Mouse (Mus musculus) CD8-positive naive resting alpha-beta T cell, adult 2 months (primary cell): ENCODE results near the gene Ltbp4.
A peak's percentile ranks its signal among the peaks of the same experiment; 100 is the strongest.

Experiments used
- DNase-seq, 2 experiments: peaks; one replicate each; pipeline ENCODE4 v3.0.0; 2022; ENCODE audit warnings: low read depth in 2 of 2, low spot score in 2 of 2

Ltbp4 gene

DNA sequence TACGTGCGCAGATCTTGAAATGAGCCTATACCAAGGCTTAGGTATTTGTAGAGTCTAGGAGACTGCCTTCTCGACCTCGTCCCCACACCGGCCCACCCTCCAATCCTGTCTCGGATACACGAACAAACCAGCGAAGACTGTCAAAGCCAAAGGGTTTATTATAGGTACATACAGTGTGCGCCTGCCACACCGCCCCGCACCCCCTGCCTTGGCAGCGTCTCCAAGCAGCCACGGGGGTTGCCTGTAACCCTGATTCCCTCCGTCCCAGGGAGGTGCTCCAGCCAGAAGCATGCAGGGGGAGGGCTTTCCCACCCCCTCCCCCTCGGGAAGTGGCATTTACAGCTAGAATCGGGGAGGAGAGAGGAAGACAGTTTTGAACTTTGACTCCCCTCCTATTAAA, 18.8 kb upstream of the Ltbp4 start:
- no peak for DNase-seq

DNA sequence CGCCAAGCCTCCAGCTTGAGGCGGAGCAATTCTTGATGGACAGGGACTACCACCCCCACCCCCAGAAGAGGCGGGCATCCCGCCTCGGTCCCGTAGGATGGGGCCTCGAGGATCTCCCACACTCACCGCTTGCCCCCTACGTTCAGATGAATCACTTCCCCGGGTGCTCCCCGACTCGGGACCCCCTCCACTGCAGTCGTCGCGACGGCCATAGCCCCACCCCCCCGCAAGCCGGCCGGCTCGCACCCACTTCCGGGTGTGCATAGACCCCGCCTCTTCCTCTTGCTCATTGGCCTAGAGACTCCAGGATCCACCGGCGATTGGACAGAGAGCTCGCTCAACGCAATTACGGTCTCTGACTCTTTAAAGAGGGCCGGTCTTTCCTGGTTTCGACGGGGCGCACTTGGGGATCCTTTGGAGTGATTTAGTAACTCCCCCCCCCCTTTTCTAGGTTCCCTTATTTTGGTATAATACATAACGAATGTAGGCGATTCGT, 18.3 kb upstream of the Ltbp4 start, which contains the start of gene Shkbp1:
TSS of gene Shkbp1 (minus strand) at position 275 of the 496 bp plus-strand sequence.
- peak; percentile 73 to 81 for DNase-seq

DNA sequence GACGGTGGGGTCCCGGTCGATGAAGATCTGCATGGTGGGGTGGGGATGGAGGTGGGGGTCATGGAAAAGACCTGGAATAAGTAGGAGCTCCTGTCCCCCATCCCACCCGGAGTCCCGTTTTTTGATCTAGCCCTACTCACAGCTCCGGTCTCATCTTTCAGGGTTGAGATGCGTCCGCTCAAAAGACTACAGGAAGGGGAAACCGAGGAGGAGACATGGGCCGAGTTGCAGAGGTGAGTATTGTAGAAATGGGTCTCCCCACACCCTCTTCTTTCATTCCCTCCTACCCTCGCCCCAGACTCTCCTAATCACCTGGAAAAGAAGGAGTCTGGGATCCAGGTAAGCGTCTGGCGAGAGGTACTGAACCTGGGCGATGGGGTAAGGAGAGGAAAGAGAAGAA, 17.8 kb upstream of the Ltbp4 start:
- no peak for DNase-seq

DNA sequence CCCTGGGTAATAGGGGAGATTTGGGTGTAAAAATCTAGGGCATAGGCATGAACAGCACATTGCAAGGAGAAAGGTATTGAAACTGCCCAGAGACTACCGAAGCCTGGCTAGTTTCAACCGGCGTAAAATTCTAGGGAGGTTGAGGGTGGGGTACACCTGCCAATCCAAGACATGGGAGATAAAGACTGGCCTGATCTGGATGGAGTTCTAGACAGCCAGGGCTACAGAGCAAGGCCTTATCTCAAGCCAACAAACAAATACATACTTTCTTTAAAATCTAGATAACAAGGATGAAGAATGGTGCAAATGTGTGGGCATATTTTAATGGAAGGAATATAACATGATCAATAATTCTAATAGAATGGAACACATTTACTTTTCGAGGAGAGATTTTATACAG, 17.3 kb upstream of the Ltbp4 start:
- DNase-seq, result no peak

DNA sequence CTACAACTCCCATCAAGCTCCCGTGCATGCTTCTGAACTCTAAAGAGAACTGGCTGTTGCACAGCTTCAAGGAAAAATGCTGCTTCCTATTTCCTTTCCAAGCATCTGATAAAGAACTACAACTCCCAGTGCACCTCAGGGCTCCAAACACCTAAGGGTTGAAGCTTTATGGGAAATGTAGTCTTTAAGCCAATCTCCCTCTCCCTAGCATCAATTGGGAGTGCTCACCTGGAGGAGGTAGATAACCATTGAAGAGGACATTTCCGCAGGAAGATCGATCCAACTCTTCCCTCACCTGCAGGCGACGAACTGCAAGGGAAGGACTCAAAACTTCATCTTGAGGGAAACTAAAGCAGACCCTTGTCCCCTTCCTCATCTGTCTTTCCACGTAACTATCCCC, 16.7 kb upstream of the Ltbp4 start:
- DNase-seq, result no peak

DNA sequence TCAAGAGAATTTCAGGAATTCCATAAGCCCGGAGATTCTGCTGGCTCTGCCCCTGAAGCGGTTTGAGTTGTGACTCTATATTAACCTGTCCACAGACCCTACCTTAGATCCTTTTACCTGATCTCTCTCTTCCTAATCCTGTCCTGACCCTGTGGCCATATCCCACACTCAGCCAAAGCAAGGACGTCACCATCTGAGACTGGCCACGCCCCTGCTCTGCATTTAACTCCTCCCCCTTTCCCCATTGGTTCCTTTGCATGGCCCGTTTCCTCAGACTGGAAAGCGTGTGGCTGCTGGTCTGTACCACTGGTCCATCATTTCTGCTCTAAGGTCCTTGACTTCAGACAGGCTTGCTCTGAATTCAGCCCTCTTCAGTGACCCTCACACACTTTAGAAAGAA, 8.0 kb upstream of the Ltbp4 start:
- DNase-seq, result no peak

DNA sequence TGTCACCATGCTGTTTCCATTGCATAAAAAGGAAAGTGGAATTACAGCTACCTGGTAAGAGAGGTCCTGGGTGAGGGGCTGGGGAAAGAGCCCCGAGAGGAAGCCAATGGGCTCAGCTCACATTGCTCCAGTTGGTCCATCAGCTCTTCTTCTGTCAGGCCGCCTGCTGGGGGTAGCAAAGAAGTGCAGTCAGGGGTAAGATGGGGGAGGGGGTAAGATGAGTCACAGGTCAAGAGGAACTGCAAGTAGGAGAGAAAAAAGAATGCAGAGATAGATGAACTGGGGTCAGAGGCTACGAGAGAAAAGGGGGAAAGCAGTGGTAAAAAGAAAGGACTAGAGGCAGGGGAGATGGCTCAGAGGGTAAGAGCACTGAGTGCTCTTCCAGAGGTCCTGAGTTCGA, 5.1 kb upstream of the Ltbp4 start:
- DNase-seq, result no peak

DNA sequence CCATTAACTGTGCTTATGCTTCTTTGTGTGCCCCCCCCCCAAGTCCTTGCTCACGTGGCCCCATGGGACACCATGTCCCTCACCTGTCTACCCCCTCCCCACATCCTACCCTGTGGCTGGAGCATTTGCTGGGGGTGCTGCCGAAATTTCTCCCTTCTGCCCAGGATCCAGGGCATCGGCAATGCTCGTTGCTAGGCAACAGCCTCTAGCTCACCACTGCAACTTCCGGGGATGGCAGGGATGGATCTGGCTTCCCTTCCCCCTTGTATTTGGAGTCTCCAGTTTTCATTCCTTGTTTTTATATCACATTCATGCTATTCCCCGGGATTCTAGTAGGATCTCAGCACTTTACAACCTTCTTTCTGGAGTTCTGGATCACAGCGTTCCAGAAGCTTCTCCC, 2.0 kb upstream of the Ltbp4 start:
- DNase-seq, result no peak

DNA sequence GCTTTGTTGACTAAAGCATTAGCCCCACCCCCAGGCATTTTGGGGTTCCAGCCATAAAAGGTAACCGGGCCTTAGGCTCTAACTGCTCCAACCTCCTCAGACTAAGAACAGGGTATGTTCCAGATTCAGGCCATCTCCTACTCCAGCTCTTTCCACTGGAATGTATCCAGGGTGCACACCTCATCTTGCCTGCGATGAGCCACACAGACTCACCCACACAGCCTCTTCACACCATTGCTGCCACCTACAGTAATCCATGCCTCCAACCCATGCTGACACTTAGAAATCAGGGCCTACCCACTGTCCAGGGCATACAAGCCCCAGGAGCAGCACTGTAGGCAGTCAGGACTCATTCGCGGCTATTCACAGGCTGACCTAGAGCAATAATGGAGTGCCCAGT, 1.6 kb upstream of the Ltbp4 start:
- DNase-seq, result no peak

DNA sequence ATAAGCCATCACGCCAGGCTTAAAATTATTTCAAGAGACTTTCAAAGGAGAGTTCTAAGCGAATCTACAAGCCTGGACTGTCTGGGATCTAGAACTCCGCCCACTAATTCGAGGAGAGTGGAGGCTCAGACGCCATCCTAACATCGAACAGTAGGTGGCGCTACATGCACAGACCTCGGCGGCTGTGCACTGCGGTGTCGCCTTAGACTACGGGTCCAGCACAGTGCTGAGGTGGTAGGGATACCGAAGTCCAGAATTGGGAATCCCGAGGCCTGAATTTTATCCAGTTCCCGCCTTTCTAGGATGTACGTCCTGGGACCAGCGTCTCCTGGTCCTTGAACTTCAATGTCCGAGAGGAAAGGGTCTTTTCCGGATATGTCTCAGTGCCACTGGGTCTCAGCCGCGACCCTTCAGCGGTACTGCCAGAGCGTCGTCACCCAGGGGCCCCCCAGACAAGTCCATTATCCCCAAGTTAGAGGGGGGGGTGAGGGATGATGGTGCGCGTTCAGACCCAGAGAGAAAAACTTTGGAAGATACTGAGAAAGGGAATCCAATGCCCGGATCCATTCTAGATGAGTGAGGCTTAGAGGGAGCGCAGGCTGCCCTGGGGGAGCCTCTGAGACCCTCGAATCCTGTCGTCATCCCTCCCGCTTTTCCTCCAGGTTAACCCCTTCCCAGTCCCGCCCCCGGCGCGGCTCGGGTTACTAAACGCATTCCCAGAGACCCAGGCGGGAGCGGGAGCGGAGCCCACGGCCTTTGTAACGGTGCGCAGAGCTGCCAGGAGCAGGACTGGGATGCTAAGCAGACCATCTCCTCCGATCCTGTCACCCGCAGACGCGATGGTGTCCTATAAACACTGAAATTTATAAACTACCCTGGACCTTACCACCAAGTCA, 1.3 kb downstream of the Ltbp4 start:
- DNase-seq, result peak; percentile 78 to 85

DNA sequence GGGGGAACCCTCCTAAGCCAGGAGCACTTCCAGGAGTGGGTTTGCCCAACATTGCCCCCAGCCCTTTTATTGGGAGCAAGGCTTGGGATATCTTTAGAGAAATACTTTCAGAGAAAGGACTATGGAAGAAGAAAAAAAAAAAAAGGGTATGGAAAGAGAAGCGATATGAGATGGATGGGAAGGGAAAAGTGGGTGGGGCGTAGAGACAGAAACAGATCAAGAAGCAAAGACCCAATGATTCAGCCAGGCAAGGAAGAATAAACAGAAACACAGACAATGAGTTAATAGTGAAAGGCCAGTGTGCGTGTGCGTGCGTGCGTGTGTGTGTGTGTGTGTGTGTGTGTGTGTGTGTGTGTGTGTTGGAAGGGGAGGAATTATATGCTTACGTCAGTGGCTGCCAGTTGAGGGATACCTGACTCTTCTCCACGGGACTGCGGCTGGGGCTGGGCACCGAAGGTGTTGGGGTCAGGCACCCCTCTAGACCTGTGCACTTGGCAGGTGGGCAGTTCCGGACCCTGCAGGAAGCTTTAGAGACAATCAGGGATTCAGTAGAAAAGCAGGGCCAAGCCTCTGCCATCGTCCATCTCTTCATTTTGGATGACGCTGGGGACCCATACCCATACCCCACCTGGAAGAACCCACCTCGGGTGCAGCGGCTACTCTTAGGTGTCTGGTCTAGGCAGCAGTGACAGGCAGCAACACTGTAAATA, 2.3 kb downstream of the Ltbp4 start:
- no peak for DNase-seq

DNA sequence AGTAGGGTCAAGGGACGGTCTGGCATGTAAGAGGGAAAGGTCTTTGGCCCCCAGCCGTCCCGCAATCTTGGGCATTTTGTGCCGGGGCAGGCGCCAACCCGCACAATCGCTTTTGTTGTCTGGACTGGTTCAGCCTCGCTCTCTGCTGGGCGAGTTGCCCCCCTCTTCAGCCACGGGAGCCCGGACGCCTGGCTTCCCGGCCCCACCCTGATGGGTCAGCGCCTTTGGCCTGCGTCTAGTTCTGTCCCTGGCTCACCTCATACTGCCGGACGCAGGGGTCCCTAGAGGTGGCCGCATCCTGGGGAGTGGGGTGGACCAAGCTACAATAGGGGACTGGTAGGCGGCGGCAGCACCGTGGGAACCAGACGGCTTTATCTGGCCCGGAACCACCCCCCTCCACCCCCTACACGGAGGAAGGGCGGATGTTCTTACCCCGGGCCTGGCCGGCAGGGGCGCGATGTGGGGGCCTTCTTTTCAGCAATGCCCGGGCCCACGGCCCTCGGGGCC, 3.0 kb downstream of the Ltbp4 start:
- DNase-seq, result no peak

DNA sequence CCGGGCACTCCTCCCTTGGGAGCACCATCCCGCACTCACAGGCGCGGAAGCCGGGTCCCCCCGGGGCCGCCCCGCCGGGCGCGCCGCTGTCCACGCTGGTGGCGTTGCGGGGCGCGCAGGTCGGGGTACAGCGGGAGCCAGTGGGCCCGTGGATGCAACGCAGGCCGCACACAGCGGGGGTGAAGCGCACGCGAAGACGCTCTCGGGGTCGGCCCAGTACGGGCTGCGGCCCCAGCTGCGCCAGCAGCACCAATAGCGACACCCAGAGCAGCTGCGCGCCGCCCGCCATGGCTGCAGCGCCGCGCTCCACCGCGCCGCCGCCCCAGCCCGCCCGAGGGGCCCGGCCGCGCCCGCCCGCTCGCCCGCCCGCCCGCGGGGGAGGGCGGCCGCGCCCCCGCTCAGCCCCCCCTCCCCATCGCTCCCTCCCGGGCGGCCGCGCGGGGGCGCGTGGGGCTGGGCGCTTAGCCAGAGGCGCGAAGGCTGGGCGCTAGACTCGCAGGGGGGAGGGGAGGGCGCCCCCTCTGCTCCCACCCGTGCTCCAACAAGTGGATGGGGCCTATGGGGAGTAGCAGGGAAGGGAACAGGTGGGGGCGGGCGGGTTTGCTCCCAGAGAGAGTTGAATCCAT, 4.1 kb downstream of the Ltbp4 start:
- no peak for DNase-seq

DNA sequence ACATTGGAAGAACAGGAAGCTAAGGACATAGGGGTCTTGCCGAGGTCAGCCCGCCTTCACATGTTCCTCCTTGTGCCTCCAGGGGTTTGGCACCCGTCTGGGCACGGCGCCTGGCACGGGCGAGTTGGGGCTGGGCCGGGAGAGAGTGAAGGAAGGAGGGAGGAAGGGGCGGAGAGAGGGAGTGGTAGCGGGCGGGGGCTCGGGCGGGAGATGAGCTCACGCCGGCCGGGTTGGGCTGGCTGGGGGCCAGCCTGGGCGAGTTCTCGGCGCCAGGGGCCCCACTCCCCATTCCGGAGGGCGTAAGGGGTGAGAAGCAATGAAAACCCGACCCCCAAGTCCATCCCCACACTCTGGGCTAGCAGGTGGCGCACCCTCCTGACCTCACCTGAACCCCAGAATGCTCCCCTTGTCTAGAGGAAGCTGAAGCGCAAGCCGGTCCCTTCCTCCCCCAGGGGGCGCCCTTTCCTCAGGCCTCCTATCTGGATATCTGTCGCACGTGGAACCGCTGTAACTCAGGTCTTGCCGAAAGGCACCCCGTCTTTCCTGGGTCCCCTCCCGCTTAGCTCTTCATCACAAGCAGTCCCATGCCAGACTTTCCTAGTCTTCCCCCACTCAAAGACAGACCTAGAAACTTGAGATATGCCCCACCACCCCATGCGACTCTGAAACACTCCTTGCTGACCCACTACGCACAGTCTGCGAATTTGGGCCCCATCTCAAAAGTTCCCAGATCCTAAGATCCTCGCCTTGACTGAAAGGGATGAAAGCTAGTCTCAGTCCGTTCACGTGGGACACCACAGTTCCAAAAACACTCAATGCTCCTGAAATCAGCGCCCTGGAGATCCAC, 4.9 kb downstream of the Ltbp4 start:
- DNase-seq, result peak; percentile 84 to 90

DNA sequence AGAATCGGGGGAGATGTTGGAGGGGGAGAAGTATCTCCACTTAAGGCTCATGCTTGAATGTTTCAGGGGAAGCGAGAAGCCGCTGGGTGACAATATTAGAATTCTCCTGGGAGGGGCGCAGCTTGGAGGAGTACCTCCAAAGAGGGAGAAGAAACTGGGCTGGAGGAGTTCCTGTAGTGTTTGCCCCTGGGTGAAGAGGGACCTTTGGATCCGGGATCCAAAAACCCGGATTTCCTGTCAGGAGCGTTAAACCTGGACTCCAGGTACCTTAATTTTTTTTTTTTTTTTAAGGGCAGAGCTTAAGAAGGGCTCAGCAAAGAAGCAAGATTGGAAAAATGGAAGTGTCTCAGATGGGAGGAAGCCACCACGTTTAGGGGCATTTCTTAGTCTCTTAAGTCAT, 5.6 kb downstream of the Ltbp4 start:
- no peak for DNase-seq

DNA sequence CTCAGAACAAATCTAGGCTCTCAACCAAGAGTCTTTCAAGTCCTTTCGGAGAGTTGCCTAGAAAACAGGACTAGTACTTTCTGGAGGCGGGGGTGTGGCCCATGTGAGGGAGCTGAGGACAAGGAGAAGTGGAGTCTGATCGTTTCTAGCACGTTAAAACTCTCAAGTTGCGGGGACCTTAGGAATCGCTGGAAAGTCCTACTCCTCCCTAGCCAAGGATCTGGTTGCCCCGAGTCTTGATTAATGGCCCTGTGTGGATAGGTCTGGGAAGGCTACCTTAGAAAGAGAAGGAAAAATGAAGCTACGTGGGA, 6.0 kb downstream of the Ltbp4 start:
- DNase-seq, result no peak

DNA sequence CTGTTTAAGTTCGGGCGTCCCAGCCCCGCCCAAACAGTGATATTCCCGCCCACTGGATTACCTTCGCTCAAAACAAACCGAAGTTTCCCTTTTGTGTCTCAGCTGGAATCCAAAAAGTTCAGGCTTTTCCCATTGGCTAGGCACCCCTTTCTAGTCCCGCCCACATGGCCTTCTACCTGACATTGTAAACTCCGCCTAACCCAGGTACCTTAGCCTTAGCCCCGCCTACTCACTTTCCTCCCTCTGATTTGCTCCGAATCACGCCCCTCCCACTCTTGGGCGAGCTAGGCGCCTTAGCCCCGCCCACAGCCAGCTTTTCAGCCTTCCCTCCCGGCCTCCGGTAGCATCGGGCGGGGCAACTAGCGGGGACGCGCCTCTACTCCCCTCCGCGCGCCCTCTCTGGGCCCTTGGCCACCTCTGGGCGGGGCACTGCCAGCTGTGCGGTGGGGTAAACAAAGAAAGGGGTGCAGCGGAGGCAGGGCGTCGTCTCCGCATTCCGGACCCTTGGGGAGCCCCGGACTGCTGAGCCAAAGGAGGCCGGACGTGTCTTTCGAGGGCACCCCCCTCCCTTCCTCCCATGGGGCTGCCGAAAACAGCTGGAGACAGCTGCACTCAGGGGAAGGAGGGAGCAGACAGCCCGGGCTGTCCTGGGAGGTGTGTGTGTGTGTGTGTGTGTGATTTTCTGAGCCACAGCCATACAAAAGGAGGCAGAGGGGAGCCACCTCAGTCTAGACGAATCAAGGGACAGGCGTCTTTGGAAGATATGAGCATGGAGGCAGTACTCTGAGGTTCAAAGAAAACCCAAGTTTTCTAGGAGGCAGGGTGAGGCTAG, 6.6 kb downstream of the Ltbp4 start:
- DNase-seq, result peak; percentile 51 to 62

DNA sequence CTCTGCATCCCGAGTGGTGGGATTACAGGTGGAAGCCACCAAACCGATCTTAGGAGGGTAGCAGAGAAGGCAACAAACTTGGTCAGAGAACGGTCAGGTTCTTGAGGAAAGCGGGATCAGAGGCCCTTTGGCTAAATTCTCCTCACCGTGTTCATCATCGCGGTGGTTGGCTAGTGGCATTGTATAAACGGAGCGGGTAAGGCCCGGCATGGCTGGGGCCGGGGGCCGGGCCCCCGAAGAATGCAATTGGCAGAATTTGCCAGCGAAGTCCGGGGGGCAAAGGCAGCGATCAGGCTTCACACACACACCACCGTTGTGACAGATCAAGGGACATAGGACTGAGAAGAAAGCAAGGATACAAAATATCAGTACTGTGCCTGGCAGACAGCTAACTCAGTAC, 7.5 kb downstream of the Ltbp4 start:
- DNase-seq, result no peak

DNA sequence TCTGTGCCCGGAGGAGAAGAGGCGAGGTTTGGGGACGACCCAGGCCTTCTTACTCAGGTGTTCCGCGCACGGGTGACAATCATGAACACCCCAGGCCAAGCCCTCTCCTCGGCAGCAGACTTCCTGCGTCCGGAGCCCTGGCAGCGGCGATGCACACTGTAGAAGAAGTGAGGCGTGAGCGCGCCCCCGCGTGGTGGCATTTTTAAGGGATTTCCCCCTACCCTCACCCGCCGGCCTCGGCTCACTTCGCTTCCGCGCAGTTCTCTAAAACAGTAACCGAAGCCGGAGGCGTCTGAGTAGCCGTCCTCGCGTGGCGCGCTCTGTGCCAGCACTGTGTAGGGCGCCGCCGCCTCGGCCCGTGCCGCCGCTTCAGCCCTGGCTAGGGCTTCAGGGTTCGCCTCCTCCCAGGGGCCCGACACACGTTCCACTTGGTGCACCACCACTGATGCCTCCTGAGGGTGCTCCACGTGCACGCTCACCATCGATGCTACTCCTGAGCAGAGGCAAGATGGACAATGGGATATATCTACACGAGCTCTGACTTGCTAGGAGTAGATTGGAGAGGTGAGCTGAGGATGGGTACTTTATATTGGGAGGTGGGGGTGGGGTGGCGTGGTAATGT, 8.1 kb downstream of the Ltbp4 start:
- DNase-seq, result peak; percentile 73 to 85

DNA sequence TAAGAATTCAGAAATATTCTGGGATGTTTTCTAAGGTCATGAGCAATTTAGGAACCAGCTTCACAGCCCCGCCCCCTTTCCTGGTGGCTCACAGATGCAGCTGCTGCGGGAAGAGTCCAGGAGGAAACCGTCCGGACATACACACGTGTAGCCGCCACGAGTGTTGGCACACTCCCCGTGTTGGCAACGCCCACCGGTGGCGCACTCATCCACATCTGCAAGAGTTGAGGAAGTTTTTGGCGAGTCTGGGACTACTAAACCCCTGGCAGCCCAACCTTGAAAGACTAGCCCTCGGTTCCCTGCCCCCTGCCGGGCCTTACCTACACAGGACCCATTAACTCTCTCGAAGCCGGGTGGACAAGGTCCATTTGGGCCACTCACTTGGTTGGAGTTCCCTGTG, 8.8 kb downstream of the Ltbp4 start:
- no peak for DNase-seq
